Mouse (Mus musculus) cerebral cortex, adult 2 months (tissue): Measurements from ENCODE around the gene Cdh3.

Experiments
- WGBS: fragments of 180-500 bp; shearing (Covaris S2); methylation state at CpG from one replicate; pipeline ENCODE4 v1.1.7; 2018; 5-methylcytosine and 5-hydroxymethylcytosine counted together

Gene Cdh3

GRCm38 (mm10) chr8:106571551-106572172 lies 61.0 kb downstream of the Cdh3 start:
- WGBS = 88% methylated on average over 5 of the region's 5 CpGs

GRCm38 (mm10) chr8:106572175-106572574 lies 61.5 kb downstream of the Cdh3 start:
- 93% methylated on average over 1 of the region's 1 CpGs for WGBS

GRCm38 (mm10) chr8:106573168-106573567 lies 62.5 kb downstream of the Cdh3 start, which contains the start of gene Gm10073:
Gm10073 (minus strand) TSS chr8:106573461.
- 70% methylated on average over 20 of the region's 20 CpGs for WGBS

GRCm38 (mm10) chr8:106574283-106574682 lies 63.6 kb downstream of the Cdh3 start:
- 88% methylated on average over 4 of the region's 4 CpGs for WGBS

- WGBS = 58% methylated on average over 6 of the region's 6 CpGs
These were observed 66.3 kb downstream of the Cdh3 start for GRCm38 (mm10) chr8:106576849-106577555.

GRCm38 (mm10) chr8:106579510-106579909 lies 68.8 kb downstream of the Cdh3 start:
- WGBS = 80% methylated on average over 2 of the region's 2 CpGs

- 69% methylated on average over 6 of the region's 6 CpGs for WGBS
These were observed 70.8 kb downstream of the Cdh3 start for GRCm38 (mm10) chr8:106581344-106582088.

- WGBS = 73% methylated on average over 11 of the region's 11 CpGs
These were observed 74.4 kb downstream of the Cdh3 start for GRCm38 (mm10) chr8:106584942-106585670.

GRCm38 (mm10) chr8:106585671-106586037 lies 75.0 kb downstream of the Cdh3 start:
- 88% methylated on average over 3 of the region's 3 CpGs for WGBS

- 76% methylated on average over 8 of the region's 8 CpGs for WGBS
These were observed 76.2 kb downstream of the Cdh3 start for GRCm38 (mm10) chr8:106586896-106587295.

- WGBS = 74% methylated on average over 3 of the region's 3 CpGs
These were observed 78.0 kb downstream of the Cdh3 start for GRCm38 (mm10) chr8:106588443-106589431.

- 71% methylated on average over 3 of the region's 3 CpGs for WGBS
These were observed 81.8 kb downstream of the Cdh3 start for GRCm38 (mm10) chr8:106592458-106592857.

GRCm38 (mm10) chr8:106595623-106596022 lies 84.9 kb downstream of the Cdh3 start:
- 91% methylated on average over 3 of the region's 3 CpGs for WGBS

- WGBS = 94% methylated on average over 5 of the region's 5 CpGs
These were observed 86.4 kb downstream of the Cdh3 start for GRCm38 (mm10) chr8:106597067-106597466.

GRCm38 (mm10) chr8:106599265-106599979 lies 88.7 kb downstream of the Cdh3 start:
- 65% methylated on average over 7 of the region's 7 CpGs for WGBS

GRCm38 (mm10) chr8:106603131-106603819 lies 92.6 kb downstream of the Cdh3 start, which contains the start of gene Cdh1:
Cdh1 (plus strand) TSS chr8:106603351.
- WGBS = 1% methylated on average over 53 of the region's 53 CpGs

- 3% methylated on average over 19 of the region's 19 CpGs for WGBS
These were observed 93.2 kb downstream of the Cdh3 start for GRCm38 (mm10) chr8:106603933-106604332.

- 79% methylated on average over 7 of the region's 7 CpGs for WGBS
These were observed 95.0 kb downstream of the Cdh3 start for GRCm38 (mm10) chr8:106605657-106606056.

- WGBS = 52% methylated on average over 4 of the region's 4 CpGs
These were observed 95.4 kb downstream of the Cdh3 start for GRCm38 (mm10) chr8:106606121-106606520.
